Mouse (Mus musculus) neural tube, embryonic 13.5 days (tissue): ENCODE measurements around the gene Sart3. TPM values are rescaled to one million over a fixed set of nuclear protein-coding genes. Genes with fewer than 3 reads are reported as not detected.
A peak's percentile ranks its signal among the peaks of the same experiment; 100 is the strongest.
"Not testable (repeated sequence)": the region's sequence is repeated elsewhere in the genome, so short reads cannot be mapped to it uniquely, and the experiment has no call there.

ENCODE experiments used
- ATAC-seq: fragments of 200-750 bp; cut with Nextera tagmentation; 2 replicates; pipeline ENCODE4 v1.8.0; 2017; ENCODE audit warnings: low read depth, mild to moderate bottlenecking, moderate TSS enrichment, moderate library complexity
- H3K27ac ChIP-seq: fragments of 300-500 bp; sonication (generic); replicated peaks from 2 replicates; pipeline ENCODE4 v1.5.1; 2015; ENCODE audit warnings: moderate library complexity, mild to moderate bottlenecking, inconsistent platforms
- H3K27me3 ChIP-seq: fragments of 300-500 bp; sonication (generic); 2 replicates; pipeline ENCODE4 v1.6.1; 2015; ENCODE audit warnings: mild to moderate bottlenecking, inconsistent platforms
- H3K36me3 ChIP-seq: fragments of 300-500 bp; sonication (generic); 2 replicates; pipeline ENCODE4 v1.6.1; 2015; ENCODE audit warnings: mild to moderate bottlenecking, inconsistent platforms
- H3K4me1 ChIP-seq: fragments of 300-500 bp; sonication (generic); replicated peaks from 2 replicates; pipeline ENCODE4 v1.6.1; 2015; ENCODE audit warnings: inconsistent platforms
- H3K4me2 ChIP-seq: fragments of 300-500 bp; sonication (generic); 2 replicates; pipeline ENCODE4 v1.6.1; 2015; ENCODE audit warnings: inconsistent platforms, mild to moderate bottlenecking, moderate library complexity
- H3K4me3 ChIP-seq: fragments of 300-500 bp; sonication (generic); 2 replicates; pipeline ENCODE4 v1.5.1; 2015; ENCODE audit warnings: mild to moderate bottlenecking, inconsistent platforms
- H3K9ac ChIP-seq: fragments of 300-500 bp; sonication (generic); 2 replicates; pipeline ENCODE4 v1.6.1; 2015; ENCODE audit warnings: moderate library complexity, mild to moderate bottlenecking, inconsistent platforms
- H3K9me3 ChIP-seq: fragments of 300-500 bp; sonication (generic); 2 replicates; pipeline ENCODE4 v1.6.1; 2016; ENCODE audit warnings: inconsistent platforms
- WGBS: fragments of 180-500 bp; shearing (Covaris S2); methylation state at CpG from one replicate; pipeline ENCODE4 v1.1.7; 2015; 5-methylcytosine and 5-hydroxymethylcytosine counted together
- polyA plus RNA-seq: library from polyadenylated mRNA; unstranded; fragments of >200 nt; fragmentation: Nextera tagmentation; extraction: Ambion mirVana; gene quantifications from 2 replicates; pipeline ENCODE4 v1.2.1, GENCODE M21; 2015

Gene Sart3
- polyA plus RNA-seq = 45.5 and 47.0 TPM in 2 replicates

DNA sequence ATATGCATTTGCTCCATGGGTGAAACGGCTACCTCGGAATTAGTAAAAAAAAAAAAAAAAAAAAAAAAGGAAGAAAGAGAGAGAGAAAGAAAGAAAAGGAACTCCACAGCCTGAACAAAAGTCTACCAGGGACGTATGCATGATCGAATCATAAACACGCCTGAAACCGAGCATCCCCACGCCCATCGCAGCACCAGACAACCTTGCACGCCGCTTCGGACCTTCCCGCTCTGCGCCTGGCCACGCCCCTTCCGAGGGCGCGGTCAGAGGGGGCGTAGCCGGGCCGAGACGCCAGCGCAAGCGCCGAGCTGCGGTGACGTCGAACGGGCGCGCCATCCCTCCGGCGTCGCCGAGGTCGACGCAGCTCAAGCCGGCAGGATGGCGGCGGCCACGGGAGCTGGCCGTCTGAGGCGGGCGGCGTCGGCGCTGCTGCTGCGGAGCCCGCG is at the start of gene Sart3, which contains the start of gene Iscu:
Gene Sart3, minus strand, starts transcription at position 61 of the 446 bp plus-strand sequence.
Gene Iscu, plus strand, starts transcription at position 299 of the 446 bp plus-strand sequence.
- Histone ChIP-seq H3K27ac (peak within 1 kb of the TSS; percentile 99), H3K4me3 (peak within 1 kb of the TSS; percentile 99), H3K36me3 (peaks cover 44% of the 10 kb centered on the region), H3K9me3 (no peaks in the 10 kb centered on the region), H3K4me1 (peaks cover 37% of the 10 kb centered on the region), H3K9ac (peak within 1 kb of the TSS; percentile 96), H3K27me3 (no peaks in the 10 kb centered on the region), H3K4me2 (peak within 1 kb of the TSS; percentile 92)
- under 1% methylated on average over 43 of the region's 49 CpGs for WGBS
- peak; percentile 86 for ATAC-seq

DNA sequence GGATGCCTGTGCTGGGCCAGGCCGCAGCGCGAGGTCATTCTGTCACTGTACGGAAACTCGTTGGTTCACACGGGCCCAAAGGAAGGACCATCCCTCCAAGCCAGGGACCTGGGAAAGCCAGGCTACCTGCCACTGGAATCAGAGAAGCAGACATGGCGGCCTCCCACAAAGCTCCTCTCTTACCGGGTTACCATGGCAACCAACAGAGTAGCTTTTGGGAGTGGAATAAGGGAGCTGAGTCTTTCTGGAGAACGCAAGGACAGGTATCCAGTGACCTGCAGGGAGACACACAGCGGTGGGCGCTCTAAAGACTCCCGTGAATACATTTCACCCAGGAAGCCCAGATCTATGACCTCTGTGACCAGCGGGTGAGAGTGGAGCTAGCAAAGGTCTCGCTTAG is 46.3 kb upstream of the Sart3 start:
- no peaks in the 10 kb centered on the region for H3K9me3 ChIP-seq
- no peak for ATAC-seq
- no peaks in the 10 kb centered on the region for H3K36me3 ChIP-seq
- no peak overlapping the region for H3K9ac ChIP-seq
- no peak overlapping the region for H3K4me2 ChIP-seq
- H3K4me3 ChIP-seq = no peak overlapping the region
- no peaks in the 10 kb centered on the region; the same call in 1 of the 2 replicates for H3K27me3 ChIP-seq
- WGBS = 76% methylated on average over 14 of the region's 14 CpGs
- no peak overlapping the region for H3K27ac ChIP-seq
- H3K4me1 ChIP-seq = no peaks in the 10 kb centered on the region

DNA sequence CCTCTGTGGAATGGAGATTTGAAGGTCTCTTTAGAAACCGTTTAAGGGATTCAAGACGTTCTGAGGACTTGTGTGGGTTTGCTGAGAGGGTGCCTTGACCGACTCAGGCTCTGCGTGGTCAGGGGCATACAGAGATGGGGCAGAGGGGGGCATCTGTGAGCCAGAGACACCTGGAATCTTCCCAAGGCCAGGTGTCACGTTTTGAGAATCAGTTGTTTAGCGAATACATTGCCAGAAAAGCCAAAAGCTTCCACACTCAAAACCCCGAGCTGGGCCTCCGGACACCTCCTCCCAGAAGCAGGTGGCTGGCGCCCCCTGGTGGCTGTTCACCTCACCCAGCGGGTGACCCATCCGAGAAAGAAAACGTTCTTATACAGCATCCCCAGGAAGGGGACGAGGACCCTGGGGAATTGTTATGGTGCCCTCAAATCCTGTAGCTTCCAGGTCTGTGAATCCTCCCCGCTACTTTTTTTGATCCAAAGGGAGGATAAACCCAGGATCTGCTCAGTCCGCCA is 43.4 kb upstream of the Sart3 start:
- 0 out of 2 replicates have a peak overlapping the region, but pooled peaks have one; percentile 9 for H3K9ac ChIP-seq
- H3K9me3 ChIP-seq = peaks cover 5% of the 10 kb centered on the region; the same call in 1 of the 2 replicates
- ATAC-seq = no peak
- H3K4me3 ChIP-seq = no peak overlapping the region
- 10% methylated on average over 15 of the region's 15 CpGs for WGBS
- no peak overlapping the region for H3K27ac ChIP-seq
- no peaks in the 10 kb centered on the region for H3K36me3 ChIP-seq
- H3K27me3 ChIP-seq = no peaks in the 10 kb centered on the region; the same call in 1 of the 2 replicates
- no peak overlapping the region for H3K4me2 ChIP-seq
- H3K4me1 ChIP-seq = no peaks in the 10 kb centered on the region

DNA sequence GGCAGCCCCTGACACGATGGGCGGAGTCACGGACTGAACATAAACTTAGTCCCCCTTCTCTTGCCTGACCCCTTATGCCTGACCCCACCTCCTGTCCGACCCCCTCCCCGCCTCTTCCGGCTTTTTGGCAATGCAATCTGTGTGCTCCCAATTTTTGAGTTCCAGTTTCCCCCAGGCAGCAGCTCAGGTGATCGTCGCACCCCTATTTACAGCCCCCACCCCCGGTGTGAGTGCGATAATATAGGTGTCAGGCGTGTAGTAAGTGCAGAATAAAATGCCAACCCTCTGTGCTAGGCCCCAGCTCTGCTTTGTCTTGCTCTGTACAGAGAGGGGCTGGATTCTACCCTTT is 42.7 kb upstream of the Sart3 start:
- 54% methylated on average over 11 of the region's 11 CpGs for WGBS
- no peak overlapping the region for H3K4me2 ChIP-seq
- peaks cover 5% of the 10 kb centered on the region; the same call in 1 of the 2 replicates for H3K9me3 ChIP-seq
- no peak overlapping the region for H3K27ac ChIP-seq
- no peaks in the 10 kb centered on the region; the same call in 1 of the 2 replicates for H3K27me3 ChIP-seq
- ATAC-seq = no peak
- no peaks in the 10 kb centered on the region for H3K36me3 ChIP-seq
- no peak overlapping the region for H3K4me3 ChIP-seq
- no peaks in the 10 kb centered on the region for H3K4me1 ChIP-seq
- no peak overlapping the region; the same call in 1 of the 2 replicates for H3K9ac ChIP-seq

DNA sequence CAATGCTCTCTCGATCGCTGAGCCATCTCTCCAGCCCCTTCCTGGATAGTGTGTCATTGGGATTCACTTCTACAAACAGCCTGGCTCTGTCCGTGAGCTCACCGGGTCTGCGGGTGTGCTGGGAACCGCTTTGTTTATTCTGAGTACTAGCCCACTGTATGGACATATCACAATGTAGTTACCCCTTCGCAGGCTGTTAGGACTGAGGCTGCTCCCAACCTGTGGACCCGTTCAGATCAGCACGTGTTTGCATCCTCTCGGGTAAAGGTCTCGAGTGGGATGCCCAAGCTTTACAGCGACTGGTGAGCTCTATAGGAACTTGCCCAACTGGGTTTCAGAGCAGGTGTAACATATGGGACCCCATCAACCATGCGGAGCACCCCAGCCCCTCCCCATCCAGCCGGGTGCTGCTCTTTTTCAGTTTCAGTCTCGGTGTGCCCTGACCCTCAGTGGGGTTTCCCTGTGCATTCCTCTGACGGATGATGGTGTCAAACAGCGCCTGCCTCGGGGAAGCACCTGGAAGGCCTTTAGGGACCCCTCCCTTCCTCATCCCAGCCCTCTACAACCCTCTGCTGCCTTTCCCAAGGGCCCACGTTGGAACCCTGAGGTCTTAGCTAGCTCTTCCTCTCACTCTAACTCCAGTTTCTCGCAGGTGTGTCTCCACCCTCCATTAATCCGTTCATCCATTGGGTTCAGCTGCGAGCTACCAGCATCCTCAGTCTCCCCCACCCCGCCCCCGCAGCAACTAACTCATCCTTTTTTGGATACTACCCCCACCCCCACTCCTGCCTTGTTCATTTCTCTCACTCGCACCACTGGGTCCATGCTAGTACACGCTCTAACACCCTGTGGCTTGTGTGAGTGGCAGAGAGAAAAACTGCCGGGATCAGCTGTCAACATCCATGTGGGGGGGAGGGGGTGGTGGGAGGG is 42.1 kb upstream of the Sart3 start:
- Histone ChIP-seq H3K9ac (no peak overlapping the region; the same call in 1 of the 2 replicates), H3K4me3 (no peak overlapping the region), H3K27me3 (no peaks in the 10 kb centered on the region; the same call in 1 of the 2 replicates), H3K27ac (no peak overlapping the region), H3K4me2 (no peak overlapping the region), H3K36me3 (no peaks in the 10 kb centered on the region), H3K9me3 (peaks cover 5% of the 10 kb centered on the region; the same call in 1 of the 2 replicates), H3K4me1 (no peaks in the 10 kb centered on the region)
- no peak for ATAC-seq
- 39% methylated on average over 27 of the region's 27 CpGs for WGBS

DNA sequence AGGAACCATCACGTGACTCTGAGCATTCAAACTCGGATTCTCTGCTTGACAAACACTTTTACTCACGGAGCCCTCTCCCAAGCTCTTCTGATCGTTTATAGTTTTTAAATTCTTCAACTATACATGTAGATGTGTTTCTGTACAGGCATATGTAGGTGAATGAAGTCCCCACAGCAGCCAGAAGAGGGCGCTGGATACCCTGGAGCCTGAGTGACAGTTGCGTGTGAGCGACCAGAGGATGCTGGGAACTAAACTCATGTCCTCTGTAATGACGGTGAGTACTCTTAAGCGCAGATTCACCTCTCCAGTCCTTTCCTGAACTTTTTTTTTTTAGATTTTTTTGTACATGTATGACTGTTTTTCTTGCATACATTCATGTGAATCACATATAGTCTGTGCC is 41.3 kb upstream of the Sart3 start:
- H3K4me3 ChIP-seq = no peak overlapping the region
- no peak for ATAC-seq
- H3K4me1 ChIP-seq = no peaks in the 10 kb centered on the region
- no peak overlapping the region for H3K9ac ChIP-seq
- H3K27ac ChIP-seq = no peak overlapping the region
- H3K9me3 ChIP-seq = peaks cover 5% of the 10 kb centered on the region; the same call in 1 of the 2 replicates
- H3K27me3 ChIP-seq = no peaks in the 10 kb centered on the region; the same call in 1 of the 2 replicates
- no peaks in the 10 kb centered on the region for H3K36me3 ChIP-seq
- 26% methylated on average over 9 of the region's 9 CpGs for WGBS
- H3K4me2 ChIP-seq = no peak overlapping the region

DNA sequence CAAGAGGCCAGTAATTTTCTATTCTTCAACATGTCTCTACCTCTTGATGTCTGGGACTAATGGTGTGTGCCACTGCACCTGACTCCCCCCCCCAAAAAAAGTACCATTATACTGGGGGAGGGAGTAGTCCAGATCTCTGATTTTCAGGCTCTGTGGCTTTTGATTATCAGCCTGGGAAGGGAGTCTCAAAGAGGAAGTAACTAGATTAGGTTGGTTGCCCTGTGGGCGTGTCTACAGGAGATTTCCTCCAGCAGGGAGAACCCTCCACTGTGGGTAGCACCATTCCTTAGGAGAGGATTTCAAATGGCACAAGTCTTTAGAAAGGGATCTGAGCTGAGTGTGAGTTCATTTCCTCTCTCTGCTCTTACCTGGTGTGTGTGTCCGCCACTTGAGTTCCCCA is 40.3 kb upstream of the Sart3 start:
- 97% methylated on average over 2 of the region's 2 CpGs for WGBS
- Histone ChIP-seq H3K4me2 (no peak overlapping the region), H3K9me3 (peaks cover 5% of the 10 kb centered on the region; the same call in 1 of the 2 replicates), H3K27me3 (no peaks in the 10 kb centered on the region; the same call in 1 of the 2 replicates), H3K36me3 (no peaks in the 10 kb centered on the region), H3K4me3 (no peak overlapping the region), H3K9ac (no peak overlapping the region), H3K27ac (no peak overlapping the region), H3K4me1 (no peaks in the 10 kb centered on the region)
- ATAC-seq = no peak

DNA sequence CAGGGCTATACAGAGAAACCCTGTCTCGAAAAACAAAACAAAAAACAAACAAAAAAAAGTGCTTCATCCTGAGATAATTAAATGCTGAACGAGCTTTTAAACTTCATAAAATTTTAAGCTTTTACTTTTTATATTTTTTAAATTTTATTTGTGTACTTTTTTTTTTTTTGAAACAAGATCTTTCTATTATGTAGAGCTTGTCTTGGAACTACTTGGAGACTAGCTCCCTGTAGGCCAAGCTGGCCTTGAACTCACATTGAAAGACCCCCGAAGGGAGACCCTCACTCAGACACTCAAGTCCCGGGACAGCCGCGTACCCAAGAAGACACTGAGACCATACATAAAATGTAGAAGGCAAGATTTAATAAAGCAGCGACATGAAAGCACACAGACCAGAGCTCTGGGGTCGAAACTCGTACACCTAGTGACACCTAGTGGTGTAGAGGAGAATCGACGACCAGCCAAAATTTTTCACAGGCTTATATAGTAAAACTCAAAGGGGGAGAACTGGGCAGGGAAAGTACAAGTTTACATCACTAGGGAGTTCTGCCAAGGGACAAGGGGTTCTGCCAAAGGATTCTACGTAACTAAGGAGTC is 39.6 kb upstream of the Sart3 start:
- not testable (repeated sequence) for H3K9ac ChIP-seq, H3K9me3 ChIP-seq, ATAC-seq, H3K4me1 ChIP-seq, H3K27me3 ChIP-seq, H3K36me3 ChIP-seq, H3K27ac ChIP-seq, H3K4me3 ChIP-seq, H3K4me2 ChIP-seq
- 24% methylated on average over 11 of the region's 12 CpGs for WGBS

DNA sequence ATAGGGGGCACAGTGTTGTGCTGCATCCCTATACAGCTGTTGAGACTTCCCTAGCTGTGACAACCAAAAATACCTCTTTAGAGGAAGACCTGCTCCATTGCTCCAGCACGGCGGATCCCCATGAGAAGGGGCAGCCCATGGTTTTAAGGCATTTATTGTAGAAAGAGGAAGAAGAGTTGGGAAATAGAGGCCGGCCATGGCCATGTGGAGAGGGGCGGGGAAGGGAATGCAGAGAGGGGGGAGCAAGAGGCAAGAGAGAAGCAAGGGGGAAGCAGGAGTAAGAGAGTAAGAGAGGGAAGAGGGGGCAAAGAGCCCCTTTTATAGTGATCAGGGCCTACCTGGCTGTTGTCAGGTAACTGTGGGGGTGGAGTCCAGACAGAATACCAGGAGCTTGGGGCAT is 37.8 kb upstream of the Sart3 start:
- H3K36me3 ChIP-seq = no peaks in the 10 kb centered on the region
- WGBS = 95% methylated on average over 4 of the region's 4 CpGs
- no peaks in the 10 kb centered on the region for H3K27me3 ChIP-seq
- no peak overlapping the region for H3K27ac ChIP-seq
- no peaks in the 10 kb centered on the region for H3K4me1 ChIP-seq
- H3K9me3 ChIP-seq = peaks cover 5% of the 10 kb centered on the region; the same call in 1 of the 2 replicates
- no peak for ATAC-seq
- H3K9ac ChIP-seq = no peak overlapping the region
- no peak overlapping the region for H3K4me2 ChIP-seq
- H3K4me3 ChIP-seq = no peak overlapping the region

DNA sequence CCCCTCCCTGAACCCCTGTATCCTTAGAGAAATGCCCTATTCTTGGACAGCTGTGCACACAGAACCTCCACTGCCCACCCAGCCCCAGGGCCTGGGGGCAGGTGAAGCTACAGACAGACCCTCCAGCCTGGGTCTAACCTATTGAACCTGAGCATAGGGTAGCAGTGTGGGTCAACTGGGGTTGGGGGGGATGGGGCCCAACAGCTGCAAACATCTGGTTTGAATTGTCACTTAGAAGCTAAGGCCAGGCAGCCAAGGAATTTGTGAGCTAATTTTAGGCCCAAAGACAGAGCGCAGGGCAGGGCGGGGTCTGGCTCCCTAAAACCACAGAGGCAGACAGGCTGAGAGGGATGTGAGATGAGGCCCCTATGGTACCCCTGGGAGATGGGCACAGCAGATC is 35.9 kb upstream of the Sart3 start:
- ATAC-seq = no peak
- H3K27ac ChIP-seq = no peak overlapping the region
- peaks cover 5% of the 10 kb centered on the region; the same call in 1 of the 2 replicates for H3K9me3 ChIP-seq
- no peak overlapping the region for H3K4me3 ChIP-seq
- no peaks in the 10 kb centered on the region for H3K27me3 ChIP-seq
- no peak overlapping the region for H3K4me2 ChIP-seq
- no peaks in the 10 kb centered on the region for H3K36me3 ChIP-seq
- no peak overlapping the region for H3K9ac ChIP-seq
- WGBS = 85% methylated on average over 2 of the region's 2 CpGs
- H3K4me1 ChIP-seq = no peaks in the 10 kb centered on the region

DNA sequence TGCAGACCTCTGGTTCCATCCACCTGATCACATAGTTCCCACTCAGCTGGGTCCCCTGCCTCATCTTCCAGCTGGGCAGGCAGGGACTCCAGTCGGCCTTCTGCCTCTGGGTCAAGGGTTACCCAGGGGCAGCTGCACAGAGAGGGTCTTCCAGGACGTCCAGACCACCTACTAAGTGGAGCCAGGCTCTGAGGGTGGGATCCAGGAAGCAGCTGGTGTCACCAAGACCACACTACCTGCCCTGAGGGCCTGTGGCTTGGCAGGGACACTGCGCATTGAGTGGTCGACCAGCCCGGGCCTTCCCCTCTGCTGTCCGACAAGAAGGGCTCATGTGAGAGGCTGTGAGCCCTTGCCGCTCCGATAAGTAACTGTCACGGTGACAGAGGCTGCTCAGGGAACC is 35.4 kb upstream of the Sart3 start:
- H3K27me3 ChIP-seq = no peaks in the 10 kb centered on the region
- ATAC-seq = no peak

DNA sequence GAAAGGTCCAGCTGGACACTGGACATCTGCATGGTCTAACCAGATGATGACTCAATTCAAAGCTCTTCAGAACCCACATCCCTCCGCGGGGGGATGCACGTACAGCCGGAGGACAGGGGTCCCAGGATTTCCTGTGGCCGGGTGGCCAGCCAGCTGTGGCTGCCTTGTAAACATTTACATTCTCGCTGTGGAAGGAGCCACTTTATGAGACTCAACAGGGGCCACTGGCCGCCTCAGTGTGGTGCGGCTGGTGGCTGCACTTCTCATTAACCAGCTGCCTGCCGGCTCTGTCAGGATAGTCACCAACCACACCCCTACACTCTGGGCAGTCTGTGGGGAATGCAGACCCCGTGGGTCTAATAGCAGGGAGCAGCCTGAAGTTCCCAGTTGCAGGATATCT is 34.1 kb upstream of the Sart3 start:
- Histone ChIP-seq H3K27me3 (no peaks in the 10 kb centered on the region), H3K9me3 (peaks cover 2% of the 10 kb centered on the region; the same call in 1 of the 2 replicates), H3K4me3 (no peak overlapping the region), H3K9ac (no peak overlapping the region), H3K4me1 (no peaks in the 10 kb centered on the region), H3K4me2 (no peak overlapping the region), H3K36me3 (no peaks in the 10 kb centered on the region), H3K27ac (no peak overlapping the region)
- WGBS = 35% methylated on average over 10 of the region's 10 CpGs
- ATAC-seq = no peak

More for the DNA sequence above, 35.4 kb upstream of the Sart3 start:
- peaks cover 5% of the 10 kb centered on the region; the same call in 1 of the 2 replicates for H3K9me3 ChIP-seq
- no peak overlapping the region for H3K9ac ChIP-seq
- no peaks in the 10 kb centered on the region for H3K4me1 ChIP-seq
- no peaks in the 10 kb centered on the region for H3K36me3 ChIP-seq
- no peak overlapping the region for H3K4me2 ChIP-seq
- H3K27ac ChIP-seq = no peak overlapping the region
- 60% methylated on average over 9 of the region's 9 CpGs for WGBS
- H3K4me3 ChIP-seq = no peak overlapping the region
